In the genomic region with DNA sequence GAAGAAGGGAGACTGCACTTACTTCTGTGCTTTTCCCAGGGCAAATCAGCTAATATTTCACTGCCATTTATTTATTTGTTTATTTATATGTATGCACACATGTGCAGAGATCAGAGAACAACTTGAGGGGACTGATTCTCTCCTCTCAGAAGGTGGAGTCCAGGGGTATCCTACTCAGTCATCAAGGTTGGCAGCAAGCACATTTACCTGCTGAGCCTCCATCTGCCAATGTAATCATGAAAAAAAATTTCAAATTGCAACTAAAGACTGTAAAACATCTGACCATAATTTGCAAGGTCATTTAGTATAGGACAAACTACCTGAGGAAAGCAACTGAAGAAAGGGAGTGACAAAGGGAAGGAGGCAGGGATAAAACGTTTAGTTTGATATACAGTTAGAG, we compare ENCODE assay signal across 25 mouse cellular contexts. TPM values are rescaled to one million over a fixed set of nuclear protein-coding genes. Genes with fewer than 3 reads are reported as not detected.
DNase-seq lines count a peak whose midpoint lies in the region; ATAC-seq and TF ChIP-seq lines count a peak whose summit lies in the region.
"Had no signal": no experiment of that assay in that cellular context is flagged by ENCODE, and none has a peak within 500 bp of the region (broad histone marks: within the 10 kb centered on the region; RNA-seq: fewer than 3 reads in every experiment).

No protein-coding gene starts in this region.

- H3K36me3 ChIP-seq in hindbrain, postnatal 0 days (ENCODE audit: insufficient read depth, low read length), result no peaks in the 10 kb centered on the region
- H3K36me3 ChIP-seq in hindbrain, embryonic 14.5 days (replicated peaks; ENCODE audit: control insufficient read depth, insufficient read depth), result no peaks in the 10 kb centered on the region
- no peaks in the 10 kb centered on the region for H3K36me3 ChIP-seq in midbrain, postnatal 0 days (ENCODE audit: insufficient read depth, low read length)
- no peaks in the 10 kb centered on the region for H3K36me3 ChIP-seq in midbrain, embryonic 15.5 days (replicated peaks)
- H3K36me3 ChIP-seq: embryonic facial prominence, embryonic 10.5 days; embryonic facial prominence, embryonic 12.5 days; forebrain, embryonic 15.5 days; G1E had no signal

- H3K27me3 ChIP-seq in hindbrain, postnatal 0 days (ENCODE audit: insufficient read depth, low read length), result no peaks in the 10 kb centered on the region
- no peaks in the 10 kb centered on the region for H3K27me3 ChIP-seq in hindbrain, embryonic 14.5 days (ENCODE audit: control insufficient read depth, insufficient read depth, low read length)
- H3K27me3 ChIP-seq in midbrain, postnatal 0 days (ENCODE audit: insufficient read depth, low read length), result no peaks in the 10 kb centered on the region
- H3K27me3 ChIP-seq in midbrain, embryonic 15.5 days (replicated peaks), result no peaks in the 10 kb centered on the region
- H3K27me3 ChIP-seq: CH12.LX; embryonic facial prominence, embryonic 12.5 days; forebrain, embryonic 13.5 days; forebrain, embryonic 15.5 days had no signal

- ATAC-seq in hindbrain, postnatal 0 days, result no peak
- no peak for ATAC-seq in hindbrain, embryonic 14.5 days (ENCODE audit: low FRiP score)
- no peak for ATAC-seq in midbrain, postnatal 0 days (ENCODE audit: low FRiP score)
- no peak for ATAC-seq in midbrain, embryonic 15.5 days (replicated peaks)
- ATAC-seq: activated CD4-positive, CD25-positive, alpha-beta regulatory T cell, adult 4 months; CD4-positive, CD25-positive, alpha-beta regulatory T cell, adult 4 months; forebrain, embryonic 13.5 days; forebrain, embryonic 15.5 days; forebrain, postnatal 0 days; Patski had no signal

- H3K9ac ChIP-seq in hindbrain, postnatal 0 days (replicated peaks; ENCODE audit: low read length), result no peak overlapping the region
- H3K9ac ChIP-seq in hindbrain, embryonic 14.5 days, result no peak overlapping the region
- H3K9ac ChIP-seq in midbrain, postnatal 0 days (replicated peaks; ENCODE audit: low read length, poor library complexity, severe bottlenecking), result no peak overlapping the region
- no peak overlapping the region for H3K9ac ChIP-seq in midbrain, embryonic 15.5 days
- H3K9ac ChIP-seq: embryonic facial prominence, embryonic 12.5 days; forebrain, embryonic 13.5 days; forebrain, embryonic 15.5 days; forebrain, postnatal 0 days had no signal

- H3K4me3 ChIP-seq in hindbrain, postnatal 0 days (ENCODE audit: low read length), result no peak overlapping the region
- H3K4me3 ChIP-seq in hindbrain, embryonic 14.5 days (replicated peaks; ENCODE audit: low read length), result no peak overlapping the region
- H3K4me3 ChIP-seq in midbrain, postnatal 0 days (ENCODE audit: low read depth, low read length), result no peak overlapping the region
- no peak overlapping the region for H3K4me3 ChIP-seq in midbrain, embryonic 15.5 days
- H3K4me3 ChIP-seq: embryonic facial prominence, embryonic 10.5 days; embryonic facial prominence, embryonic 12.5 days; forebrain, embryonic 13.5 days; forebrain, embryonic 15.5 days had no signal

- peak; percentile 71 to 75 for DNase-seq in cerebellum, postnatal 10 days
- no peak for DNase-seq in cerebellum, postnatal 4 days (ENCODE audit: low spot score in 2 of 2)
- DNase-seq in cerebellum, postnatal 25 days, result peak; percentile 31 to 56
- no peak for DNase-seq in cerebellum, adult 11-12 months
- DNase-seq in hindbrain, postnatal 0 days (ENCODE audit: low spot score), result peak; percentile 21
- no peak for DNase-seq in hindbrain, embryonic 14.5 days (ENCODE audit: low spot score)
- DNase-seq in midbrain, postnatal 0 days (ENCODE audit: low spot score), result peak; percentile 8
- DNase-seq: adrenal gland, adult 8-10 months; adrenal gland, postnatal 14 days; adrenal gland, postnatal 36 days; B cell, adult 2 months; cerebellum, adult 18-20 months; cerebellum, adult 8-10 months; cerebellum, adult 9-11 months; forebrain, postnatal 0 days had no signal

- WGBS in hindbrain, postnatal 0 days, result 69% methylated on average over 1 of the region's 1 CpGs
- 80% methylated on average over 1 of the region's 1 CpGs for WGBS in hindbrain, embryonic 14.5 days
- WGBS in midbrain, postnatal 0 days, result 72% methylated on average over 1 of the region's 1 CpGs
- WGBS in midbrain, embryonic 15.5 days, result 80% methylated on average over 1 of the region's 1 CpGs

- no peak overlapping the region for H3K4me2 ChIP-seq in hindbrain, postnatal 0 days (ENCODE audit: low read depth, low read length)
- H3K4me2 ChIP-seq in hindbrain, embryonic 14.5 days (replicated peaks), result no peak overlapping the region
- H3K4me2 ChIP-seq in midbrain, postnatal 0 days (ENCODE audit: low read depth, low read length, poor library complexity, severe bottlenecking), result no peak overlapping the region
- H3K4me2 ChIP-seq in midbrain, embryonic 15.5 days, result no peak overlapping the region
- H3K4me2 ChIP-seq: embryonic facial prominence, embryonic 12.5 days; forebrain, embryonic 13.5 days; forebrain, embryonic 15.5 days had no signal

- no peak for TF ChIP-seq CTCF in hindbrain, postnatal 0 days (IDR thresholded peaks at IDR 0.05; ENCODE audit: low read depth)
- no peak for TF ChIP-seq CTCF in midbrain, postnatal 0 days (IDR thresholded peaks at IDR 0.05)

- no peak overlapping the region for H3K27ac ChIP-seq in hindbrain, postnatal 0 days
- H3K27ac ChIP-seq in hindbrain, embryonic 14.5 days, result no peak overlapping the region
- H3K27ac ChIP-seq in midbrain, postnatal 0 days (ENCODE audit: low read depth, low read length), result no peak overlapping the region
- H3K27ac ChIP-seq in midbrain, embryonic 15.5 days, result no peak overlapping the region
- H3K27ac ChIP-seq: embryonic facial prominence, embryonic 10.5 days; embryonic facial prominence, embryonic 12.5 days; forebrain, embryonic 13.5 days; forebrain, embryonic 15.5 days had no signal

- no peaks in the 10 kb centered on the region for H3K4me1 ChIP-seq in hindbrain, postnatal 0 days (ENCODE audit: insufficient read depth, low read length)
- no peaks in the 10 kb centered on the region for H3K4me1 ChIP-seq in hindbrain, embryonic 14.5 days (replicated peaks; ENCODE audit: control insufficient read depth, insufficient read depth, low read length)
- no peaks in the 10 kb centered on the region for H3K4me1 ChIP-seq in midbrain, postnatal 0 days (ENCODE audit: insufficient read depth, low read length)
- no peaks in the 10 kb centered on the region for H3K4me1 ChIP-seq in midbrain, embryonic 15.5 days
- H3K4me1 ChIP-seq: embryonic facial prominence, embryonic 10.5 days; embryonic facial prominence, embryonic 12.5 days; forebrain, embryonic 15.5 days had no signal

- H3K9me3 ChIP-seq in hindbrain, postnatal 0 days (ENCODE audit: low read length), result no peaks in the 10 kb centered on the region
- H3K9me3 ChIP-seq in hindbrain, embryonic 14.5 days (ENCODE audit: control insufficient read depth, low read length), result no peaks in the 10 kb centered on the region
- H3K9me3 ChIP-seq in midbrain, postnatal 0 days (ENCODE audit: low read length), result no peaks in the 10 kb centered on the region
- H3K9me3 ChIP-seq in midbrain, embryonic 15.5 days, result no peaks in the 10 kb centered on the region
- H3K9me3 ChIP-seq: embryonic facial prominence, embryonic 10.5 days; embryonic facial prominence, embryonic 12.5 days; forebrain, embryonic 13.5 days; forebrain, embryonic 15.5 days; G1E had no signal

RNA-seq across cellular contexts. Expression of a gene that starts 49.3 kb away (rescaled TPM):
- total RNA-seq in hindbrain, postnatal 0 days (2014; rRNA removed), result 86.2 and 89.6 TPM in 2 replicates
- 10.4 and 14.8 TPM in 2 replicates for polyA plus RNA-seq in hindbrain, postnatal 0 days (2015; fragmentation: Nextera tagmentation; extraction: Ambion mirVana)
- 18.8 and 22.5 TPM in 2 replicates for polyA plus RNA-seq in hindbrain, embryonic 14.5 days (2014; fragmentation: Nextera tagmentation; extraction: Ambion mirVana)
- total RNA-seq in midbrain, postnatal 0 days (2014; rRNA removed), result 14.0 and 30.2 TPM in 2 replicates
- polyA plus RNA-seq in midbrain, postnatal 0 days (2015; fragmentation: Nextera tagmentation; extraction: Ambion mirVana), result 2.4 and 3.2 TPM in 2 replicates
- 4.0 and 4.2 TPM in 2 replicates for polyA plus RNA-seq in midbrain, embryonic 15.5 days (2015; fragmentation: Nextera tagmentation; extraction: Ambion mirVana)
- polyA plus RNA-seq: G1E, Patski had no signal

RNA-seq across cellular contexts. Expression of a gene that starts 58.1 kb away (rescaled TPM):
- 7.4 and 11.9 TPM in 2 replicates for total RNA-seq in hindbrain, postnatal 0 days (2014; rRNA removed)
- 5.0 and 6.9 TPM in 2 replicates for polyA plus RNA-seq in hindbrain, postnatal 0 days (2015; fragmentation: Nextera tagmentation; extraction: Ambion mirVana)
- polyA plus RNA-seq in hindbrain, embryonic 14.5 days (2014; fragmentation: Nextera tagmentation; extraction: Ambion mirVana), result 5.7 and 5.8 TPM in 2 replicates
- 6.1 and 6.2 TPM in 2 replicates for total RNA-seq in midbrain, postnatal 0 days (2014; rRNA removed)
- polyA plus RNA-seq in midbrain, postnatal 0 days (2015; fragmentation: Nextera tagmentation; extraction: Ambion mirVana), result 2.5 and 2.6 TPM in 2 replicates
- 5.2 and 5.5 TPM in 2 replicates for polyA plus RNA-seq in midbrain, embryonic 15.5 days (2015; fragmentation: Nextera tagmentation; extraction: Ambion mirVana)
- total RNA-seq: CH12.LX had no signal
- polyA plus RNA-seq: G1E had no signal

Comparison
In these comparisons a context has a peak if more than half of its experiments do, and no peak if none do; other contexts are left out.
1. DNase-seq: peak in cerebellum, postnatal 10 days (2 of 2), cerebellum, postnatal 25 days (2 of 2), hindbrain, postnatal 0 days (single experiment) and midbrain, postnatal 0 days (single experiment); none in cerebellum, postnatal 4 days (0 of 2), cerebellum, adult 11-12 months (single experiment) and hindbrain, embryonic 14.5 days (single experiment).